Mouse (Mus musculus) kidney, adult 2 months (tissue): Measurements from ENCODE around the gene Ptgdr2. TPM values are rescaled to one million over a fixed set of nuclear protein-coding genes. Genes with fewer than 3 reads are reported as not detected.
A peak's percentile ranks its signal among the peaks of the same experiment; 100 is the strongest.

Experiments used
- DNase-seq: peaks from one replicate; pipeline ENCODE4 v3.0.0; 2021
- H3K27ac ChIP-seq: fragments of 200-500 bp; 2 replicates; pipeline ENCODE4 v1.5.1; 2012; ENCODE audit warnings: low read depth, low read length, control low read depth, inconsistent platforms; ENCODE audit not compliant: insufficient read depth
- H3K27me3 ChIP-seq: fragments of 200-500 bp; replicated peaks from 2 replicates; pipeline ENCODE4 v1.6.1; 2012; ENCODE audit warnings: mild to moderate bottlenecking, moderate library complexity, low read length, inconsistent platforms; ENCODE audit not compliant: control insufficient read depth, insufficient read depth
- H3K36me3 ChIP-seq: fragments of 200-500 bp; 2 replicates; pipeline ENCODE4 v1.6.1; 2012; ENCODE audit warnings: mild to moderate bottlenecking, moderate library complexity, low read length, inconsistent platforms; ENCODE audit not compliant: control insufficient read depth, insufficient read depth
- H3K4me1 ChIP-seq: fragments of 200-500 bp; 2 replicates; pipeline ENCODE4 v1.6.1; 2011; ENCODE audit warnings: low read length; ENCODE audit not compliant: control insufficient read depth, insufficient read depth
- H3K4me3 ChIP-seq: fragments of 200-500 bp; 2 replicates; pipeline ENCODE4 v1.5.1; 2011; ENCODE audit warnings: mild to moderate bottlenecking, low read depth, low read length, control low read depth; ENCODE audit not compliant: insufficient read depth
- CTCF ChIP-seq: fragments of 200-500 bp; conservative IDR thresholded peaks from 2 replicates; pipeline ENCODE4 v1.5.1; 2011; ENCODE audit warnings: low read depth, mild to moderate bottlenecking, control low read depth, low read length, moderate library complexity, mixed read lengths; ENCODE audit not compliant: insufficient read depth, insufficient read length
- POLR2A ChIP-seq: fragments of 200-500 bp; IDR thresholded peaks from one replicate; pipeline ENCODE4 v1.6.1; 2011; ENCODE audit warnings: low read depth, low read length, control low read depth
- WGBS: fragments of 180-500 bp; shearing (Covaris S2); methylation state at CpG from one replicate; pipeline ENCODE4 v1.1.7; 2018; 5-methylcytosine and 5-hydroxymethylcytosine counted together
- polyA plus RNA-seq: library from polyadenylated mRNA; depleted of rRNA; stranded (reverse); fragments of >200 nt; gene quantifications from 2 replicates; pipeline ENCODE4 v1.2.3, GENCODE M21; 2012

Gene Ptgdr2
- polyA plus RNA-seq, 1 experiment: 0.05 TPM

DNA sequence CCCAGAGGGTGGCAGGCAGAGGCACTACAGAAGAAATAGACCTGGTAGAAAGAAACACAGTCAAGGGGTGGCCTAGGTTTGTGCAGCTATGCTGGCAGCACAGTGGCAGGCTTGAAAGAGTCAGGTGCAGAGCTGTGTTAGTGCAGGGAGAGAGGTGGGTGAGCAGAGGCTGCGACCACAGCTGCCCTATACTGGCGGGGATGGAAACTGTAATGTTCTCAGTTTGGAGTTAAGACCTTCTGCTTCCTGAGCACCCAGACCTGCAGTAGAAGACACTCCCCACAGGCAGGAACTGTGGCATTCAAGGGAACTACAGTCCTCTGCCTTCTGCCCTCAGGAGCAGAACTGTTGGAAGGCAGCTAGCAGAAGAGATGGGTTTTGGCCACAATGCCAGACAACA, 22.1 kb upstream of the Ptgdr2 start:
- no peaks in the 10 kb centered on the region for H3K4me1 ChIP-seq
- 72% methylated on average over 2 of the region's 2 CpGs for WGBS
- no peak for DNase-seq
- H3K27me3 ChIP-seq: no peaks in the 10 kb centered on the region
- H3K36me3 ChIP-seq: no peaks in the 10 kb centered on the region
- no peak overlapping the region for H3K27ac ChIP-seq
- H3K4me3 ChIP-seq: no peak overlapping the region
- TF ChIP-seq POLR2A: no peak
- TF ChIP-seq CTCF: no peak

DNA sequence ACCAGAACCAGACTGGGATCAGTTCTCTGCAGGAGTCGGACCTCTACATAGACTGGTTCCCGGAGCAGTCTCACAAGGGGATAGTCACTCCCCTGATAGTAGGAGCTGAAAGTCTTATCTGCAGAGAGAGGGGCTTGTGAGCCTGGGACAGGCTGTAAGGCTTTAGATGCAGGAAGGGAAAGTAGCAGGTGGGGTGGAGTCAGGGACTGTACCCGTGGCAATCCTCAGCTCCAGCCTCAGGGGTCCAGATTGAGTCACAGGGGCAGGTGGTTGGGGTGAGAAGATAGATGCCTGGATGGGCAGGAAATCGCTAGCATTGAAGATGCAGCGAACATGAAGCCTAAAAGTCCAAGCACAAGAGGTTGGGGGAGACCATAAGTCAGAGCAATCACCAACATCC, 20.5 kb upstream of the Ptgdr2 start:
- 52% methylated on average over 5 of the region's 5 CpGs for WGBS

DNA sequence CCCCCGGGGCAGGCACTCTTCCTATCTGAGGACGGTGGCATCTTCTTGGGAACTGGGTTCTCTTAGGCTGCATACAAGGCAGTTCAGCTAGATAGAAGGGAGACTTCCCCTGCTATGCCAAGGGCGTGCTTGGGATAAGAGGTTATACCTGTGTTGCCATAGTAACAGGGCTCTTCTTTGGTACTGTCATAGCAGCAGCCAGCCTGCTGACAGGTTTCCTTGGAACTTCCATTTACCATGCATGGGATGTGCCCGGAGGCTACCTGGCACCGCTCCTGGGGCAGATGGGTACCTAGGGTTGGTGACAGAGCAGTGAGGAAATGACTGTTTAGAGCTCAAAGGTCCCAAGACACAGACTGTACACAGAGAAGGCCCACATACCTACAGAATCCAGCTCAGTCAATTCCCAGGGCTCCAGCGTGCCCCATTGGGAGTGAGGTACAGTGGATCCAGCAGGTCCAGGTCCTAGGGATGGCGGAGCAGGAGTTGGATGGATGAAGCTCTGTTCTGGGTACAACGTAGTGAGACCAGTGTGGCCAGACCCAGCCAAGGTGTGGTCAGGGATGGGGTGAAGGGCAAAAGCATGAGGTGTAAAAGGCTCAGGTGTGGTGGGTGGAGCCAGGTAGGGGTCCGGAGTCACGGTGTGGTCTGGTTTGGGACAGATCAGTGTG, 18.5 kb upstream of the Ptgdr2 start:
- no peak for DNase-seq
- no peaks in the 10 kb centered on the region for H3K4me1 ChIP-seq
- no peak overlapping the region for H3K27ac ChIP-seq
- WGBS: 90% methylated on average over 10 of the region's 10 CpGs
- no peaks in the 10 kb centered on the region for H3K36me3 ChIP-seq
- H3K27me3 ChIP-seq: no peaks in the 10 kb centered on the region
- no peak overlapping the region for H3K4me3 ChIP-seq
- TF ChIP-seq CTCF (no peak), POLR2A (no peak)

More for the DNA sequence above, 20.5 kb upstream of the Ptgdr2 start:
- no peak for TF ChIP-seq CTCF
- TF ChIP-seq POLR2A: no peak
- H3K4me3 ChIP-seq: no peak overlapping the region
- no peaks in the 10 kb centered on the region for H3K36me3 ChIP-seq
- H3K27ac ChIP-seq: no peak overlapping the region
- H3K4me1 ChIP-seq: no peaks in the 10 kb centered on the region
- no peak for DNase-seq
- H3K27me3 ChIP-seq: no peaks in the 10 kb centered on the region

DNA sequence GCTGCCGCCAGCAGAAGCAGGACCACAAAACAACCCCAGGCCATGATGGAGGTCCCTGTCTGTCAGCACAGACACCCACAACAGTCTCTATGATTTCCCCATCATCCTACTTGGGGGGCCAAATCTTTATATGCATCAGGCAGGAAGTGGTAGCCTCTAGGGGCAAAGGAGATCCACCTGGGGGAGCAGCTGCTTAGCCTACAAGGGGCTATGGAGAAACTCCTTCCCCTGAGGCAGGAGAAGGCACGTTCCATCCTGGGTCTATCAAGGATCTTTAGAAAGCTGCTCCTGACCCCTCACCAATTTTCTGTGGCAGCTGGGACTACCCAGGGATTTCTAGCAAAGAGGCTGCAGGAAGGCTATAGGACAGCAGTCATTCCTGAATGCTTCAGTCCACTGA, 16.4 kb upstream of the Ptgdr2 start, which contains the start of gene Zp1:
TSS of gene Zp1 (minus strand) at position 101 of the 400 bp plus-strand sequence.
- H3K27me3 ChIP-seq: no peaks in the 10 kb centered on the region
- H3K36me3 ChIP-seq: no peaks in the 10 kb centered on the region
- WGBS: 67% methylated on average over 2 of the region's 2 CpGs
- no peak for TF ChIP-seq POLR2A
- no peak for TF ChIP-seq CTCF
- no peak for DNase-seq
- H3K27ac ChIP-seq: no peak within 1 kb of the TSS
- no peaks in the 10 kb centered on the region for H3K4me1 ChIP-seq
- H3K4me3 ChIP-seq: no peak within 1 kb of the TSS

DNA sequence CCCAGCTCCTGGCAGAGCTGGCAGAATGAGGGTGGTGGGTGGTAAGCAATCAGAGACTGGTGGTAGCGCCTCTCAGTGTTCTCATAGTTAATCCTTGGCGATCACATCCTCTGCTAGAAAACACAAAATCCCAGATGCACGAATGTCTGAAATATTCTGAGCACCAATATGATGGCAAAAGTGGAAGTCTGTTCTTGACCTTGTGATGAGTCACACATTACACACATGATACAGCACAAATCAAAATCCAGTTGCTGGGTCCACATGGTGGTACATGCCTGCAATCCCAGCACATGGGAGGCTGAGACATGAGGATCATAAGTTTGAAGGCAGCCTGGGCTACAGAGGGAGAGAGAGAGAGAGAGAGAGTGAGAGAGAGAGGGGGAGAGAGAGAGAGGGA, 15.9 kb upstream of the Ptgdr2 start:
- H3K4me1 ChIP-seq: peaks cover 3% of the 10 kb centered on the region; the same call in 1 of the 2 replicates

DNA sequence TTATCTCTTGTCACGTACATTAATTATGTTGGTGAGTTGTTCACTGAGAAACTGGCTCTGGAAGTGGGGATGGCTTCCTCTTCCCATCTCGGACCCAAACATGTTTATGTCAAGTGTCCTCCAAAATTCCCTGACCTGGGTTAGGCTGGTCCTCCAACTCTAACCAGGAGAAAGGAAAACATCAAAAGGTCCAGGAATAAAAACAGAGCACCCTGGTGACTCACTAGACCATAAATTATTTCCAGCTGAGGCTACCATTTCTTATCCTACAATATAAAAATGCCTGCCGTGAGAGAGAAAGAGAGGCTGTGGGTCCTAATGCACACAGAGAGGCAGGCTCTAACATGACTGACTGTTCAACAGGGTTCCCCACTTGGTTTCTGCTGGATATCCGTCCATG, 12.7 kb upstream of the Ptgdr2 start:
- no peak for DNase-seq
- Histone ChIP-seq H3K4me1 (peaks cover 10% of the 10 kb centered on the region), H3K4me3 (no peak overlapping the region), H3K27ac (no peak overlapping the region), H3K27me3 (no peaks in the 10 kb centered on the region), H3K36me3 (no peaks in the 10 kb centered on the region)
- WGBS: 52% methylated on average over 4 of the region's 4 CpGs
- TF ChIP-seq CTCF: no peak
- no peak for TF ChIP-seq POLR2A

More for the DNA sequence above, 15.9 kb upstream of the Ptgdr2 start:
- H3K27me3 ChIP-seq: no peaks in the 10 kb centered on the region
- no peak overlapping the region for H3K27ac ChIP-seq
- no peak overlapping the region for H3K4me3 ChIP-seq
- WGBS: 78% methylated on average over 3 of the region's 3 CpGs
- no peaks in the 10 kb centered on the region for H3K36me3 ChIP-seq
- DNase-seq: no peak
- TF ChIP-seq POLR2A (no peak), CTCF (no peak)

DNA sequence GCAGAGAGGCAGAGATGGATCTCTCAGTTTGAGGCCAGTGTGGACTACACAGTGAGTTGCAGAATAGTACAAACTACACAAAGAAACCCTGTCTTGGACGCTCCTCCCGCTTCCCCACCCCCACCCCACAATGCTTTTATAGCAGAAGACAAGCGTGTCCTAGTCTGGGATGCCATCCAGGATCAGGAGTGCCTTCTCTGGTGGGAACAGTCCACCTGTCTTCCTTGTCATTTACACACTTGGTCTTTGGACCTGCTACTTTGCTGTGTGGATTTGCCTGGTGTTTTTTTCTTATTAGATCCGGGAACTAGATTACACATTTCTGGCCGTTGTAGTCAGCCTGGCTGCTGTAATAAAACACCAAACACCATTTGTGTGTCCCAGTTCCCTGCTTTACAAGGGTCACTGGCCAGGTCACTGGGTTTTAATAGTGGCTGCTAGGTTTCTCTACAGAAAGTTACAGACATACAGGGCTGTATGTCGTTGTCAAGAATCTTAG, 10.8 kb upstream of the Ptgdr2 start:
- WGBS: 20% methylated on average over 6 of the region's 6 CpGs
- no peaks in the 10 kb centered on the region for H3K36me3 ChIP-seq
- H3K27ac ChIP-seq: no peak overlapping the region

More for the DNA sequence above, 10.8 kb upstream of the Ptgdr2 start:
- H3K4me3 ChIP-seq: no peak overlapping the region
- peaks cover 10% of the 10 kb centered on the region for H3K4me1 ChIP-seq
- peak; percentile 73 for DNase-seq
- TF ChIP-seq POLR2A (no peak), CTCF (no peak)
- H3K27me3 ChIP-seq: no peaks in the 10 kb centered on the region
